Mouse (Mus musculus) brain, embryonic 14.5 days (tissue): ENCODE data around the gene Alox12b. TPM values are rescaled to one million over a fixed set of nuclear protein-coding genes. Genes with fewer than 3 reads are reported as not detected.

Experiments
- DNase-seq: peaks from one replicate; pipeline ENCODE4 v3.0.0-alpha.2; 2011; ENCODE audit warnings: low read depth
- CTCF ChIP-seq: fragments of 200-500 bp; IDR thresholded peaks from 2 replicates; pipeline ENCODE4 v1.5.1; 2012; ENCODE audit warnings: inconsistent platforms, mild to moderate bottlenecking, moderate library complexity, borderline replicate concordance; ENCODE audit not compliant: insufficient read depth, insufficient read length; ENCODE audit errors: extremely low read depth
- POLR2A ChIP-seq: fragments of 200-500 bp; IDR thresholded peaks from 2 replicates; pipeline ENCODE4 v1.6.1; 2012; ENCODE audit warnings: mild to moderate bottlenecking, inconsistent platforms, borderline replicate concordance; ENCODE audit not compliant: poor library complexity, insufficient read depth, insufficient read length, severe bottlenecking; ENCODE audit errors: extremely low read depth
- polyA plus RNA-seq: library from polyadenylated mRNA; depleted of rRNA; stranded (reverse); fragments of >200 nt; gene quantifications from 2 replicates; pipeline ENCODE4 v1.2.3, GENCODE M21; 2012

The Alox12b gene
- polyA plus RNA-seq, 1 experiment, result 0.23 TPM

DNA sequence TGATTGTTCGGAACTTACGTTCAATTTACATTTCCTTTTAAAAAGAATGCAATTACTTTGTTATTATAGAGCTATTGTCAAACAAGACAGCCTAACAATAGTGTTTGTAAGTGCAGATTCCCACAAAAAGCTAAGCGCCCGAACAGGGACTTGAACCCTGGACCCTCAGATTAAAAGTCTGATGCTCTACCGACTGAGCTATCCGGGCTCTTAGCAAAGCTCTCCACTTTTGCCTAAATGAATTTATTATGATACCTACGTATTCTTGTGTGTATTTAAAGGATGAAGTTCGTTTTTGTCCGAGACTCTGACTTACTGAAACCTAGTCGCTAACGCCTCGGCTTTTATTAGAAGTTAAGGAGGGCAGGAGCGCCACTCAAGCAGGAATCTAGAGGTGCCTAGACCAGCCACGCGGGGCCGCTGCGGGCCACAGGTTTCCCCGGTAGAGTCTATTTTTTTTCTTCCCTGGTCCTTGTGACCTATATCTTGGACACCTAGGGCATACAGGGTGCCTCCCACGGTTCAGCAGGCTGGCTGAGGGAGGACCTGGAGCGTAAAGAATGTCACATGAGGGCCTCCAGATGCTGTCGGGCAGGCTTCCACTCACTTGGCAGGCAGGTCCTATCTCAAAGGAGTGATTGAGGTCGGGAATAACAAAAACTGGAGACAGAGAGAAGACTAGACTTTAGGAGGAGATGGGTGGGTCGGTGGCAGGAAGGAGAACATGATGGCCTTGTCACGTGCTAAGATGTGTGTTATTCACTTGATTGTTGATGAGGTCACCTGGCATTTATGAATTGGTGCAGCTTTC, 31.5 kb upstream of the Alox12b start:
- no peak for TF ChIP-seq POLR2A
- TF ChIP-seq CTCF, result peak; percentile 51; the same call in 1 of the 2 replicates
- peak; percentile 94 for DNase-seq

DNA sequence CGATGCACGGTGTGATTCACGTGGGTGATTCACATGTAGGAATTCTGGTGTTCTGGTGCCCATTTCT, 31.1 kb upstream of the Alox12b start, which contains the start of gene Aloxe3:
Aloxe3 (plus strand) TSS at position 45 of the 67 bp plus-strand sequence.
- DNase-seq, result no peak

DNA sequence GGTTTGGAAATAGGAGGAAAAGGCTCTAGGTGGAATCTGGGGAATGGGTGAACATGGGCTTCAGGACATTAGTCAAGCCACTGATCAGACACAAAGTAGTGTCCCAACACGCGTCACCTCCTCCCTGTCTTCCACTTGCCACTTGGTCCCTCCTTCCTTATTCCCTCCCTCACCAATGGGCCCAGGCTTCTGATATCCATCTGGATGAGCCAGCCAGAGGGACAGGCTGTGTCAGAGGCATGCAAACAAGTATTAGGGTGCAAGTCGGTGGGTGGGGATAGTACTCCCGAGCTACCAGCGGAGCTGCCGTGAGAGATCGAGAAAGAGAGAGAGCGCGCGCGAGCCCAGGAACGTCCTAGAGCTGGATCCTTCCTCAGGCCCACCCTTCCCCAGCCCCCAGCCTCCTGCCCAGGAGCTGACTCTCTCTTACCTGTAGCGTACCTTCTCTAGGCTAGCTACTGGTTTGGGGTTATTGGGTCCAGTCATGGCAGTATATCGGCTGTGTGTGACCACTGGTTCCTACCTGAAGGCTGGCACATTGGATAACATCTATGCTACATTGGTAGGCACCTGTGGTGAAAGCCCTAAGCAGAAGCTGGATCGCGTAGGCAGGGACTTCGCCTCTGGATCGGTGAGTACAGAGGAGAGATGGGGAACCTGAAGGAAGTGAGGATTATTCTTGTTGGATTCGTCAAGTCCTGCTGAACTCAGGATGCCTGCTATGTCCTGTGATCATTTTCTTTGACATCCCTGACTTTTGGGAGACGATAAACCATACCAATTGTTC, 30.7 kb upstream of the Alox12b start:
- no peak for TF ChIP-seq CTCF
- TF ChIP-seq POLR2A, result no peak
- DNase-seq, result peak; percentile 20

More for the DNA sequence above, 31.1 kb upstream of the Alox12b start, which contains the start of gene Aloxe3:
- TF ChIP-seq CTCF (no peak), POLR2A (no peak)

DNA sequence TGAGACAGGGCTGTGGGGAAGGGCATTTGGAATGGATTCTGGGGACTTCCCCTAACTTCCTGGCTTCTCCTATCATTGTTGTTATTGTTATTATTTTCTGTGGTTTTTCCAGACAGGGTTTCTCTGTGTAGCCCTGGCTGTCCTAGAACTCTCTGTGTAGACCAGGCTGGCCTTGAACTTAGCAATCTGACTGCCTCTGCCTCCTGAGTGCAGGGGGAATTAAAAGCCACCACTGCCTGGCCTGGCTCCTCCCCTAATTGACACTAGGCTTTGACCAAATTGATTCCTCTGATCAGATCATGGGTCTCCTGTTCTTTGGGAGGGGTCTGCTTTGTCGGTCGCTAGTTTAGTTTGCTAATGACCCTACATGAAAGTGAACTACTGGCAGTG, 30.1 kb upstream of the Alox12b start:
- DNase-seq, result no peak
- TF ChIP-seq POLR2A (no peak), CTCF (no peak)

DNA sequence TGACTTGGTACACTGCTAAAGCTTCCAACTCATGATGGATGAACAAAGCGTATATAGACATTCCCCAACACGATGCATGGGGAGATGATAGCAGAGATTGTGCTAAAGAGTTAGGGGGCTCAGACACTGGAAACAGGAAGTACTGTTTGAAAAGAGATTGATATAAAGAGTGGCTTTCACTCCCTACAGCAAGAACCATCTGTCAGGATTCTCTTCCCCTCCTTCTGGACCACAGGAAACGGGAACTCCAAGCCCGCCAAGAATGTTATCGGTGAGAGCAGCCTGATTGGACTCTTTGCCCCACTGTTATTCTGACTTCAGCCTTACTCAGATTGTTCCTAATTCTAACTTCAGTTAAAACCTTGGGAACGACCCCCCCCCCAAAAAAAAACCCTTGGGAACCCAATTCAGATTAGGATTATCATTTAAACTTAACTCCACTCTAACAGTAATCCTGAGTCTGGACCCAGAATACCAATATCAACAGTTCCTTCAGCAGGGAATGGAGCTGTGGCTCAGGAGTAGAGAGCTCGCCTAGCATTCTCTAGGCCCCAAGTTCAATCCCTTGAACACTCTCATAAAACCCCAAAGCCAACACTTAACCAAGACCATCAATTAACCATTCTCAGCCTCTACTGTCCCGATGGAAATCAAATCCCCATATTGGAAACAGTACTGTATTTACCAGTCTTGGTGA, 28.2 kb upstream of the Alox12b start:
- DNase-seq, result no peak

DNA sequence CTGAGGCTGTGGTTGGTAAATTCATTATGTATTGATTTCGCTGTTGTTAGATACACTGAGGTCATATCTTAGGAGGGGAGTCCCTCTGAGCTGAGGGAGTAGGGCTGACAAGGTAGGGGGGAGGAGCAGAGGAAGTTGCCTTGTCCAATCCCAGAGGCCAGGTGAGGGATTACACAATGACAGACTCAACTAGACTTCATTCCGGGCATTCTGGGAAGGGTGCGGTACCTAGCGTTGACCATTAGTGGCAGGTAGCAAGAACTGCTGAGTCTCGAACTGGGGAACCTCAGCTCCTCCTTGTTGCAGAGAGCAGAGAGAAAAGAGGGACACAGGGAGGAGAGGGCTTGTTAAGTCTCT, 23.2 kb upstream of the Alox12b start:
- no peak for TF ChIP-seq POLR2A
- TF ChIP-seq CTCF, result no peak
- DNase-seq, result no peak

More for the DNA sequence above, 28.2 kb upstream of the Alox12b start:
- TF ChIP-seq POLR2A (no peak), CTCF (no peak)

DNA sequence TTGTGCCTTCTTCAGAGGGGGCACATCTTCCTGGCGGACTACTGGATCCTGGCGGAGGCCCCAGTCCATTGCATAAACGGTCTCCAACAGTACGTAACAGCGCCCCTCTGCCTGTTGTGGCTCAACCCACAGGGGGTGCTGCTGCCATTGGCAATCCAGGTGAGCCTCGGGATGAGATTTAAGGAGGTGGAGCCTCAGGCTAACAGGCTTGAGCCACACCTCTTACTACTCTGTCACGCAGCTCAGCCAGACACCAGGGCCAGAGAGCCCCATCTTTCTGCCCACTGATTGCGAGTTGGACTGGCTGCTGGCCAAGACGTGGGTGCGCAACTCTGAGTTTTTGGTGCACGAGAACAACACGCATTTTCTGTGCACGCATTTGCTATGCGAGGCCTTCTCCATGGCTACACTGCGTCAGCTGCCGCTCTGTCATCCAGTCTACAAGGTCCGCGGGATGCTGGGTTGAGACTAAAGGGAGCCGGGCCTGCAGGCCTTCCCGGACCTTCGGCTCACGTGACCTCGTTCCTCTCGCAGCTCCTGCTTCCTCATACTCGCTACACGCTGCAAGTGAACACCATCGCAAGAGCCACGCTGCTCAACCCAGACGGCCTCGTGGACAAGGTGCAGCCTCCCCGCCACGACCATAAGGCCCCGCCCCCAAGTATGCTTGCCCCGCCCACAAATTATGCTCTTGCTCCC, 22.7 kb upstream of the Alox12b start:
- DNase-seq, result peak; percentile 68
- TF ChIP-seq POLR2A (no peak), CTCF (peak; percentile 50; the same call in 1 of the 2 replicates)

DNA sequence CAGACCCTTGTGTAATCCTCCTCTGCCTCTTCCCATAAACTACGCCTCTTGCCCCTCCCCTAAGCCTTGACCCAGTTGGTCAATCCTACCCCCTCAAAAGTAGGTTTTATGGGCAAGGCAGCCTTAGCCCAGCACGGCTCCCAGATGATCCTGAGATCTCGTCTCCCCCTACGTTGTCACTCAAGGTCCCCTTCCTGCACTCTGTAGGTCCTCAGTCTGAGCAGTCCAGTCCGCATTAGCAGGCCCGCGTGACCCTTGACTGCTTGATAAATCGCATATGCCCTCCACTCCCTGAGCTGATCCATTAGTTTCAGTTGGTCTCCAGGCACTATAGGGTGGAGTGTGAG, 22.2 kb upstream of the Alox12b start:
- no peak for TF ChIP-seq CTCF
- TF ChIP-seq POLR2A, result no peak
- DNase-seq, result no peak

DNA sequence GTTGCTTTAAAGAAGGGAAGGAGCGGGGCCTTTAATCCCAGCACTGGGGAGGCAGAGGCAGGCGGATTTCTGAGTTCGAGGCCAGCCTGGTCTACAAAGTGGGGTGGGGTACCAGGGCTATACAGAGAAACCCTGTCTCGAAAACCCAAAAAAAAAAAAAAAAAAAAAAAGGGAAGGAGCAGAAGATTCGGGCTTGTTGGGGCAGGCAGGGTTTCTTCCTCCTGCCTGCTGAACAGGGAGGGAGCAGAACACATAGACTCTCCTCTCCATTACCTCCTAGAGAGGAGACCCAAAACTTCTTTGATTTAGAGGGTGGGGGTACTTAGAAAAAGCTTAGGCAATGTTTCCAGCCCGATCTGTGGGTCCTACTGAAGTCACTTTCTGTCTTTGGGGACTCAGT, 21.4 kb upstream of the Alox12b start:
- DNase-seq, result no peak
- TF ChIP-seq CTCF (no peak), POLR2A (no peak)

DNA sequence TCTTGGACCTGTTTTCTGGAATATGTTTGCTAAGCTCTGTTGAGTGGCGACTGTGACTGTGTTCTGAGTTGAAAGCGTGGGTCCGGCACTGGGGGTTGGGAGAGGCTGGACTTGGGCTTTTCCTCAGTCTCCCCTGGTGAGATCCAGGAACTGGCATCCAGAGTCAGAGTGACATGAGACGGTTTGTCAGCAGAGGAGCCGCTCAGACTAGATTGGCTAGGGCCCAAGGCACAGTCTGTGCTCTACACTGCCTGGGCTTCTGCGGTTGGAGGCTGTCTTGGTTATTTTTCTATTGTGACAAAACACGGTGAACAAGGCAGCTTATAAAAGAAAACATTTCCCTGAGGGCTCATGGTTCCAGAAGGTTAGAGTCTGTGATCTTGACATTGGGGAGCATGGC, 9.2 kb upstream of the Alox12b start:
- DNase-seq, result peak; percentile 44
- TF ChIP-seq POLR2A, result no peak
- TF ChIP-seq CTCF, result no peak

DNA sequence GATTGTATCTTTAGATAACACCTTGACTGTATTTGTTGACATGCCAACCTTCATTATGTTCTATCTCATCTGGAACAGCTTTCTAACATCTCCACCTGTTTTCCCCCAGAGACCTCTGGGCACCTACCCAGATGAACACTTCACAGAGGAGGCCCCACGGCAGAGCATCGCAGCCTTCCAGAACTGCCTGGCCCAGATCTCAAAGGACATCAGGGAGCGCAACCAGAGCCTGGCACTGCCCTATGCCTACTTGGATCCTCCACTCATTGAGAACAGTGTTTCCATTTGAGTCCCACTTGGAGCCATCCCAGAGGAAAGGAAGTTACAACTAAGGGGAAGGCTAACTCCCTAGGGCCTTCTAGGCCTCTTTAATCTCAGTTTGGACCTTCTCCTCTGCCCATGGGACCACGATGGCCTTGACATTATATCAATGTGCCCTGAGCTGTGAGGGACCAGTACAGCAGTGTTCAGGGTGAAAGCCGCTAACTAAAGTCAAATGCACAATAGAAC, 8.3 kb upstream of the Alox12b start:
- no peak for DNase-seq
- TF ChIP-seq POLR2A (no peak), CTCF (no peak)

DNA sequence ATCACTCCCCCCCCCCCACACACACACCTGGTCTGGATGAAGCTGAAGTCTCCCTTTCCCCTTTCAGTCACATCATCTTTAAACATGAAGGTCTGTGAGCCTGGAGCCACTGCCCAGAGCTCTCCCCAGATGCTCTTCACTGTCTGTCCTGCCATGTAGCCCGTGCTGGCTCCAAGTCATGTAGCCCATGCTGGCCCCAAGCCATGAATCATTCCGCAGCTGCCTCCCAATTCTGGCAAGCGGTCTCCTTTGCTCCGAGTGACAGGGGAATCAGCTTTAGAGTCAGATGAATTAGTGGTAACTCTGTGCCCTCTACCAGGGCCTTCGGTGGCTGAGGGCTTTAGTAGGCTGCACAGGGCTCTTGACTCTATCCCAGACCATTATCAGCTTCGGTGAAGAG, 7.1 kb upstream of the Alox12b start:
- no peak for TF ChIP-seq POLR2A
- TF ChIP-seq CTCF, result no peak
- peak; percentile 22 for DNase-seq

DNA sequence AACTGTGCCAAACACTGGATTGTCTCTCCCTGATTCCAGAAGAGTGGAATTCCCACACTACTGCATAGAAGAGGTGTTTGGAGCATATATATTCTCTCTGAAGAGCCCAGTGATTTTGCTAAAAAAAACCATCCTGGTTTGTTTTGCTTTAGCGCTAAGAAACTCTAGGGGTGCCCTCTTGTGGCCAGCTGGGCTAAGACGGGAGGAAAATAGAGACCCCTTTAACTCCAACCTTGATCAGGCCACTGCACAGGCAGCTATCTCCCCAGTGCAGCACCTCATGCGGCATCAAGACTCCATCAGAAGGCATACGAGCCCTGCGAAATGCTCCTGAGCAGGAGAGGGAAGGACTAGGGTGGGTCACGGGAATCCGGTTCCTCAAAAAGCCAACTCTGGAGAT, 6.3 kb upstream of the Alox12b start:
- peak; percentile 81 for DNase-seq
- TF ChIP-seq CTCF, result peak; percentile 76; the same call in 1 of the 2 replicates
- TF ChIP-seq POLR2A, result no peak
